In genomic region chr8:22142592-22142991, GRCm38 (mm10) we compare ENCODE assay signal across 29 mouse cellular contexts. TPM values are rescaled to one million over a fixed set of nuclear protein-coding genes. Genes with fewer than 3 reads are reported as not detected.
"Had no signal": no experiment of that assay in that cellular context is flagged by ENCODE, and none has a peak within 500 bp of the region (broad histone marks: within the 10 kb centered on the region; RNA-seq: fewer than 3 reads in every experiment).

No protein-coding gene starts in this region.

- H3K9me3 ChIP-seq: heart, embryonic 13.5 days; heart, embryonic 15.5 days; hindbrain, embryonic 13.5 days; hindbrain, embryonic 15.5 days; kidney, embryonic 15.5 days; limb, embryonic 13.5 days; limb, embryonic 15.5 days; liver, embryonic 12.5 days had no signal

- H3K27me3 ChIP-seq: heart, embryonic 13.5 days; heart, embryonic 15.5 days; hindbrain, embryonic 13.5 days; hindbrain, embryonic 15.5 days; kidney, embryonic 15.5 days; limb, embryonic 13.5 days; limb, embryonic 15.5 days; liver, embryonic 12.5 days had no signal

- ATAC-seq: hindbrain, postnatal 0 days; intestine, embryonic 16.5 days; liver, embryonic 12.5 days had no signal

- H3K4me3 ChIP-seq: heart, embryonic 13.5 days; heart, embryonic 15.5 days; hindbrain, embryonic 13.5 days; hindbrain, embryonic 15.5 days; kidney, embryonic 15.5 days; limb, embryonic 13.5 days; limb, embryonic 15.5 days; liver, embryonic 12.5 days had no signal

- DNase-seq: gastrocnemius, postnatal 10 days; gastrocnemius, postnatal 36 days; heart, adult 18-20 months; heart, postnatal 14 days; heart, postnatal 36 days; kidney, adult 11 months; kidney, adult 2 months; kidney, adult 9 months; kidney, postnatal 14 days; kidney, postnatal 36 days; layer of hippocampus, adult 9-11 months; layer of hippocampus, postnatal 36 days; left cerebral cortex, postnatal 4 days had no signal

- H3K27ac ChIP-seq: heart, embryonic 13.5 days; heart, embryonic 15.5 days; hindbrain, embryonic 13.5 days; hindbrain, embryonic 15.5 days; hindbrain, postnatal 0 days; kidney, embryonic 15.5 days; kidney, postnatal 0 days; limb, embryonic 13.5 days; limb, embryonic 15.5 days; liver, embryonic 12.5 days; liver, embryonic 14.5 days had no signal

- H3K4me1 ChIP-seq: hindbrain, embryonic 13.5 days; hindbrain, embryonic 15.5 days; kidney, embryonic 15.5 days; limb, embryonic 13.5 days; limb, embryonic 15.5 days had no signal

- H3K36me3 ChIP-seq: heart, embryonic 15.5 days; hindbrain, embryonic 15.5 days; liver, embryonic 12.5 days had no signal

- H3K9ac ChIP-seq: heart, embryonic 13.5 days; heart, embryonic 15.5 days; hindbrain, embryonic 13.5 days; hindbrain, embryonic 15.5 days; kidney, embryonic 15.5 days; limb, embryonic 13.5 days; limb, embryonic 15.5 days; liver, embryonic 12.5 days; liver, embryonic 14.5 days had no signal

- H3K4me2 ChIP-seq: heart, embryonic 13.5 days; heart, embryonic 15.5 days; hindbrain, embryonic 13.5 days; hindbrain, embryonic 15.5 days; kidney, embryonic 15.5 days; limb, embryonic 13.5 days; limb, embryonic 15.5 days; liver, embryonic 12.5 days had no signal

RNA-seq across cellular contexts. Expression of gene Nek5, which starts 17.7 kb away (rescaled TPM):
- total RNA-seq: gastrocnemius, postnatal 10 days; heart, adult 8-10 months; heart, postnatal 36 days; hematopoietic stem cell, adult 5-6 weeks; left cerebral cortex, adult 18-20 months had no signal
- polyA plus RNA-seq: limb, embryonic 11.5 days; liver, embryonic 12.5 days had no signal
